Mouse (Mus musculus): ENCODE data around the gene Msrb2.
A peak's percentile ranks its signal among the peaks of the same experiment; 100 is the strongest.

The Msrb2 gene

GRCm38 (mm10) chr2:19371390-19372158 lies at the start of gene Msrb2:
Gene Msrb2 (plus strand): TSS chr2:19371440.
- DNase-seq (ENCODE audit: low read depth, low spot score), result peak; percentile 57

- no peak for DNase-seq (ENCODE audit: low read depth, low spot score)
These were observed 48.8 kb upstream of the Msrb2 start for GRCm38 (mm10) chr2:19322448-19322847.

GRCm38 (mm10) chr2:19326376-19326775 lies 44.9 kb upstream of the Msrb2 start:
- no peak for DNase-seq (ENCODE audit: low read depth, low spot score)

GRCm38 (mm10) chr2:19327811-19328210 lies 43.4 kb upstream of the Msrb2 start:
- no peak for DNase-seq (ENCODE audit: low read depth, low spot score)

GRCm38 (mm10) chr2:19343901-19344635 lies 27.2 kb upstream of the Msrb2 start:
- peak; percentile 5 for DNase-seq (ENCODE audit: low read depth, low spot score)

GRCm38 (mm10) chr2:19344636-19345413 lies 26.4 kb upstream of the Msrb2 start:
- peak; percentile 89 for DNase-seq (ENCODE audit: low read depth, low spot score)

- no peak for DNase-seq (ENCODE audit: low read depth, low spot score)
These were observed 25.8 kb upstream of the Msrb2 start for GRCm38 (mm10) chr2:19345414-19345964.

- no peak for DNase-seq (ENCODE audit: low read depth, low spot score)
These were observed 22.8 kb upstream of the Msrb2 start for GRCm38 (mm10) chr2:19348454-19348853.

GRCm38 (mm10) chr2:19350167-19350566 lies 21.1 kb upstream of the Msrb2 start:
- no peak for DNase-seq (ENCODE audit: low read depth, low spot score)

GRCm38 (mm10) chr2:19351615-19352253 lies 19.5 kb upstream of the Msrb2 start:
- no peak for DNase-seq (ENCODE audit: low read depth, low spot score)

- DNase-seq (ENCODE audit: low read depth, low spot score), result no peak
These were observed 18.1 kb upstream of the Msrb2 start for GRCm38 (mm10) chr2:19353158-19353557.

- no peak for DNase-seq (ENCODE audit: low read depth, low spot score)
These were observed 8.4 kb upstream of the Msrb2 start for GRCm38 (mm10) chr2:19362880-19363279.

GRCm38 (mm10) chr2:19366426-19366825 lies 4.8 kb upstream of the Msrb2 start:
- DNase-seq (ENCODE audit: low read depth, low spot score), result no peak

- DNase-seq (ENCODE audit: low read depth, low spot score), result no peak
These were observed 4.1 kb upstream of the Msrb2 start for GRCm38 (mm10) chr2:19367114-19367513.

GRCm38 (mm10) chr2:19373695-19374094 lies 2.5 kb downstream of the Msrb2 start:
- no peak for DNase-seq (ENCODE audit: low read depth, low spot score)

GRCm38 (mm10) chr2:19380446-19380950 lies 9.3 kb downstream of the Msrb2 start:
- no peak for DNase-seq (ENCODE audit: low read depth, low spot score)

GRCm38 (mm10) chr2:19380986-19381385 lies 9.7 kb downstream of the Msrb2 start:
- no peak for DNase-seq (ENCODE audit: low read depth, low spot score)

GRCm38 (mm10) chr2:19382206-19382605 lies 11.0 kb downstream of the Msrb2 start:
- DNase-seq (ENCODE audit: low read depth, low spot score), result no peak

- no peak for DNase-seq (ENCODE audit: low read depth, low spot score)
These were observed 11.8 kb downstream of the Msrb2 start for GRCm38 (mm10) chr2:19383006-19383405.

GRCm38 (mm10) chr2:19385772-19386171 lies 14.5 kb downstream of the Msrb2 start:
- no peak for DNase-seq (ENCODE audit: low read depth, low spot score)
